Mouse (Mus musculus) NIH3T3 (cell line): ENCODE measurements around the gene Tubal3.
A peak's percentile ranks its signal among the peaks of the same experiment; 100 is the strongest.
"Not testable (repeated sequence)": the region's sequence is repeated elsewhere in the genome, so short reads cannot be mapped to it uniquely, and the experiment has no call there.

Source experiments
- DNase-seq: peaks from one replicate; pipeline ENCODE4 v3.0.0-alpha.2; 2012; ENCODE audit warnings: low read depth

The Tubal3 gene

DNA sequence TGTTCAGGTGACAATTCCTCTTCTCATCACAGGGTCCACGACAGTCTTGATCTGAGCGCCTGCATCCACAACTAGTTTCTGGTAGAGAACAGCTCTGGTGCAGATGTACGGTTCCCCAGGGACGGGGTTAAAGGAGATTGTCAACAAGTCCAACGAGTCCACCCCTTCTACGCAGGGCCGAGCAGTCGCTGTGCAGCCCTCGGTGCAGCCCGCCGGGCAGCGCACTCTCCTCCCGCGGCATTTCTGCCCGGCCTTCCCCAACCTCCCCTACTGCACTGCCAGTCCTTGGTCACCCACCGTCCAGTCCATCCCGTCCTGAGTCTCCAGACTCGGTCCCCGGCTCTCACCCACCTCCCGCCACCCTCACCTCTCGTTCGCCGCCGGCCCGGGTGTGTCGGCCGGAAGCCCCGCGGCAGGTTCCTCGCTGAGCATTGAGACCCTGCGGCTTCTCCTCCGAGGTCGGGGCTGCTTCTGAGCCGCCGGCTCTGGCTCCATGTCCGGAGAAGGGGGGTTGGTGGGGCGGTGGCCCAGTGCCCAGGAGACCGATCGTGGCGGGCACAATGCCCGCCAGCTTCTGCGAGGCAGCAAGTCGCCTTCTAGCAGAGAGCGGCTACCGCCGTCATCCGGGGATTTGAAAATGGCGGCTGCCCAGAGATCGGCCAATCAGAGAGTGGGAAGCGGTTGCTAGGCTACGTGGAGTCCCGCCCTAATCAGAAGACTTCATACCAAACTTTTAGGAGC is at the start of gene Tubal3, which contains the start of gene Net1:
TSS of gene Tubal3 (plus strand) at position 704 of the 741 bp plus-strand sequence.
TSS of gene Net1 (minus strand) at position 650 of the 741 bp plus-strand sequence.
- DNase-seq: peak; percentile 89

DNA sequence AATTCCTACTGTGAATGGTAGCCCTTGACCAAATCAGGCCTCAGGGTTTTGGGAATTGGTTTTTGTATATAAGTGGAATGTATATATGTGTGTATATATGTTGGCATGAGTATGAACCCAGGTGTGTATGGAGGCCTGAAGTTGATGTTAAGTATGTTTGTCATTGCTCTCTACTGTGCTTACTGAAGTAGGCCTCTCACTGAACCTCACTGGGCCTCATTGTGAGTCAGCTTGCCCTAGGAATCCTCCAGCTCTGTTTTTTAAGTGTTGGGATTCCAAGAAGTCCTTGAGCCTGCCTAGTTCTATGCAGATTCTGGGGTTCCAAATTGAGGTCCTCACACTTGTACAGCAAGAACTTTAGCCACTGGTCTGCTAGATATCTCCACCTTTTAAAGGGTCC is 48.2 kb upstream of the Tubal3 start:
- no peak for DNase-seq

DNA sequence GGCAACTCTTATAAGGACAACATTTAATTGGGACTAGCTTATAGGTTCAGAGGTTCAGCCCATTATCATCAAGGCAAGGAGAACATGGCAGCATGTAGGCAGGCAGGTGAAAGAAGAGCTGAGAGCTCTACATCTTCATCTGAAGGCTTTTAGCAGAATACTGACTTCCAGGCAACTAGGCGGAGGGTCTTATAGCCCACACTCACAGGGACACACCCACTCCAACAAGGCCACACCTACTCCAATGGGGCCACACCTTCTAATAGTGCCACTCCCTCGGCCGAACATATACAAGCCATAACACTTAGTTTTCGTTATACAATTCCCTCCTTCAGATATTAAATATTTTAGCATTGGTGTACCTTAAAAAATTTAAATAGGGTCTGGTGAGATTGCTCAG is 45.2 kb upstream of the Tubal3 start:
- DNase-seq: no peak

DNA sequence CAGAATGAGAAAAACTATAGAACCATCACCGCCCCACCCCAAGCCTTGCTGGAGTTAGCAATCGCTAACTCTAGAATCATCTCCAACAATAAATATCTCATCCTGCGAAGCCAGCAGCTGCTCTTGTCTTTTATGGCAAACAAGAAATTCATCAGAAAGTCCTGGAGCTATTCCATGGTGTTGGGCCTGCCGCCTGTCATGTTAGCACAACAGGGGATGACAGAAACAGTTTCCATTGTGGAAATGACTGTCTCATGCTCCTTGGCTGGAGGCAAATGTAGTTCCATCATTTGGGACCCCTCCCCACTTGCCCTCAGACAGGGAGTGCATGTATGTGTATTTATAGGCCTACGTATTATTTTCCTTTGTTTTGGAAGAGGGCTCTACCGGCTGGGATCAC is 41.6 kb upstream of the Tubal3 start:
- DNase-seq: no peak

DNA sequence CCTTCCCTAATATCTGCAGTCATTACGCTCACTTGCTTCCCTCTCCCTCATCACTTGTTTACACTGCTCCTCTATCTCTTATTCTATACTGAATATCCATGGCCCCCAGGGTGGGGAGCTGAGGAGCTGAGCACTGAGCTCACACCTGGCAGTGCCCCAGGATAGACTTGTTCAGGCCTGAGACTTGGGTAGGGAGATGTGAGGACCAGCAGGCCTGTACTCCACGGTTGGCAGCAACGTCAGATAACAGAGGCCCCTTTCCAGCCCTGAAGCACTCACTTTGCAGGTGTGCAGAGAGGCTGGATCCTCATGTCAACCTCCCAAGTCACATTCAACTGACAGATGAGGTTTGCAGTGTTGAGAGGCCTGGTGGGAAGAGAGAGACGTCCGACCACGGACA is 40.9 kb upstream of the Tubal3 start:
- DNase-seq: no peak

DNA sequence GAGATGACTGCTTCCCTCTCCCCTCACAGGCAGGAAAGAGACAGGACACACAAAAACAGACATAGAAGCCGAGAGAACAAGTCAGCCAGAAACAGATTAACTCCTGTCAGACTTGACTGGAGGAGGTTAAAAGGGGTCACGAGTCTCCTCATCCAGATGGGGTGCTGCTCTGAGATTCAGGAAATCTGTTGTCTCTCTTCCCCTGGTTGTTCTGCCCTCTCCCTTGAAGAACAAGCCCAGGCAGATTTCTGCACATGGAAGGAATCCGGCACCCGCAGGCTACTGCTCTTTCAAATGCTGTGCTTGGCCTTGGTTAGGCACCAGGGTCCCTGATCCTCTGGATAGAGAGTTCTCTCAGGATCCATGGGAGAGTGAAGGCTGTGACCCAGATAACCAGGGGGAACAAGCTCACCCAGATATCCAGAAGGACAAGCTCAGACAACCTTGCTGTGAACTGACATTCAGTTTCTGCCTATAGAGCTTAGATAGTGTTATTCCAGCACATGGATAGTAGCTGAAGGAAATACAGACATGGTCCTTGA is 40.3 kb upstream of the Tubal3 start:
- DNase-seq: no peak

DNA sequence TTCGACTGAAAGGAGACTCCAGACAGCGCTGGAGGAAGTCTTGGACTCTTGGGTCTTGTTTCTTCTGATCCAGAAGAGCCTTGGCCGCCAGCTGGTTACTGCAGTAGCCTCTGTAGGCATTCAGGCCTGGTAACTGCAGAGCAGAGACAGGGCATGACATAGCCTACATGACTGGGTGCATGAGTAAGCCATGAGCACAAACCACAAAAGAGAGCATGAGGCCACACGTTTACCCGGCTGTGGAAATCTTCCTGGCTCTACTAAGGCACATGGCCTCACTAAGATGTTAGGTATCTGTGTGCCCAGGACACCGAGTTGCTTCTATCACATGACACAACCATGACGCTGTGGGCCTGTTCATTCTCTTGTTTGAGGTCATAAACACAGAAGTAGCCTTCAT is 31.4 kb upstream of the Tubal3 start:
- DNase-seq: peak; percentile 33

DNA sequence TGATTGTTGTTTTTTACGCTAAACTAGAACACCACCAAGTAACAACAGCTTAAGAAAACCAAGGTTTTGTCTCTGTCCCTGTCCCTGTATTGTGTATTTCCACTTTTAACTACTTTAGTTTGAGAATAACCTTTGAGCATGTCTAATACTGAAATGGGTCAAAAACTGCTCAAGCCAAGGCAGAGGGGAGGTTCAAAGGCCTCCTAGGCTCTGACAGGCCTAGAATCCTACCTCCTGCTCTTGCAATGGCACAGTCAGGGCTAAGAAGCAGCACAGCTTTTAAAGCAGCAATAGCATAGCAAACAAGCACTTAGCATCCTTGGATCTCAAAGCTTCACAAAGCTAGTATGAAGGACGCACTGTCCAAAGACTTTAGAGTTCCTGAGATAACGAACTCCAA is 29.0 kb upstream of the Tubal3 start:
- no peak for DNase-seq

DNA sequence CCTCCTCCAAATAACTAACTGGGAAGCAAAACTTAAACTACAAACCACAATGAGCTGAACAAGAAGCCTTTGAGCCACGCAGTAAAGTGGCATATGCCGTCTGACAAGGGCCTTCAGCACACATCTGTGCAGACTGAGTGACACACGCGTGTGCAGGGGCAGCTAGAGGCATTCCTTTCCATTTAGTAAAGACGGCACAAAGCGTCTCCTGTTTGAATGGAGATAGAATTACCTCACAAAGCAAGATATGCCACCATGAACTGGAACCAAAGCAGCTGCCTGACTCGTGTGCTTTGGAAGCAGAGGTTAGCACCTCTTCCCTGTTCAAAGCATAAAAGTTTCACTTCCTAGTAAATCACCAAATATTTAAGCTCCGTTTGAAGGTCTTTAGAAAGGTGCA is 28.0 kb upstream of the Tubal3 start:
- DNase-seq: no peak

DNA sequence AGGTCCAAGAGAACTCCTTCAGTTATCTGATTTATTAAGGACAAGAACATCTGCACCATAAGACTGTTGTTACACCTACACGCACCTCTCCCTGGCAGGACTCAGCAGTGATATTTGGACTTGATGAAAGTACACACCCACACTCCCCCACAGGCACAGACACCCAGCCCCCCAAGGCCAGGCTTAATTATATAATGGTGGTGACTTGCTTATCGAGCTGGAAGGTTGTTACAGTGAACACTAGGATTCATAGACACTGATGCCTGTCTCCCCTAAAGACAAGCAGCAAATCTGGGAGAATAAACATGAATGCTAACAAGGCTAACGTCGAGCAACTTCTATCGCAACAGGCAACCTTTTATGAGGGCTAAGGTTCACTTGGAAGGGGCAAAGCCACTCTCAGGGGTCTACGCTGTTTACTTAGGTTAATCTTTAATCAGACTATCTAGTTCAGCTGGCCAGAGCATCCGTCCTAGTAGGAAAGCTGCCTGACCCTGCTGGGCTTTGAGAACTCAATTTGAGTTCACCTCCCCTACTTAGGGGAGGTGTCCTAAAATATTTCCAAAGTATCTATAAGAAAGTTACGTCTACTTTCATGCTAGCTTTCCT is 26.5 kb upstream of the Tubal3 start:
- no peak for DNase-seq

DNA sequence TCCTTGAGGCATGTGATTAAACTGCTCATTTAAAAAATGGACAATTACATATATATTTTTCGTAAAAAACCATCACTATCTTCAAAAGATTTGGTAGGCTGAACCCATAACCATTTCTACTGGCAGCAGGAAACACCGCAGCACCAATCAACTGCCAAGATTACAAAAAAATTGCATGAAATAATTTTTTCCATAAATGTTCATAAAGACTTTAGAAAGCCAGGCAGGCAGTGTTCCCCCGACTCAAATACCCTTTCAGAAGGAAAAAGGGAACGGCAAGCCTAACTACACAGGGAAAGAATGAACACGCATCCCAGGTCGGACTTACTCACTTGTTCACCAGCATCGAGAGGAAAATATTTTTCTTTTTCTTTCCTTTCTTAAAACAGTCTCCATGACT is 25.5 kb upstream of the Tubal3 start:
- peak; percentile 23 for DNase-seq

DNA sequence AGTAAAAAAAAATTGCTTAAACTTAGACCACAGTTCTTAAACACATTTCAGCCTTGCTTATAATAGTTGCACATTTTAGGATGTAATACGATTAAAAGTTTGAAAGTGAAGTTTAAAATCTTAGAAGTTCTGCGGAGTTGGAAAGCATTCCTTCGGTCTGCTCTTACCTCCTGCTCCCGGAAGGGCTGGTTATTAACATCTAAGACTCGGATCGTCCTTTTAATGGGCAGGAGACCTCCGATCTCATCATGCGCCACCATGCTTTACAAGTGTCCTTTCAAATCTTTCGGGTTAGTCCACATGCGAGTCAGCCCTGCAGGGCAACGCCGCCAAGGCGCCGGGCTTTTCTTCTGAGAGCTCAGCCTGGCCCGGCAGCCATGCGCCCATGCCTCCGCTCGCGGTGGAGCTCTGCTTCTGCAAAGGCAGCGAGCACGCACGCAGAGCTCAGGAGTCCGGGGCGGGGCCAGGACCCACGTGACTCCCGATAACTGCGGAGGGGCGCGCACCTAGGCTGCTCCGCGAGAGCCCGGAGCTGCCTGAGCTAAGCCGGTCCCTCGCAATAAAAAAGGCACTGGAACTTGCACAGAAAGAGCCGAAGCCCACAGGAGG is 24.8 kb upstream of the Tubal3 start:
- peak; percentile 93 for DNase-seq

DNA sequence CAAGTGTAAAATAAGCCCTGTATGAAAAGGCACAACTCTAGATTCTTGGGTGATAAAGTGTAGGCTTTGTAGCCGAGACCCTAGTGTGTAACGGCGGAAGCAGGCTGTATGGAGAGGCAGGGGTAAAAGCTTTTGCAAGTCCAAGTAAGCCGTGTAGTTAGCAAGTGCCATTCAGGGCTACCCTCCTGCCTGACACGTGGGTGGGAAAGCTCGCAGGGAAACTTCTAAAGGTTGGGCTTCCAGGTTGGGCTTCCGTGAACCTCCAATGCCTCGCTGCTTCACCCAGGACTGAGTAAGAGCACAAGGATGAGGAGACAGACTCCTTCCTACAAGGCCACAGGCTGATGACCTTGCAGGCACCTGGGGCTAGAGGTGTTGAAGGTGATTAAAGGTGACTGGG is 23.5 kb upstream of the Tubal3 start:
- no peak for DNase-seq

DNA sequence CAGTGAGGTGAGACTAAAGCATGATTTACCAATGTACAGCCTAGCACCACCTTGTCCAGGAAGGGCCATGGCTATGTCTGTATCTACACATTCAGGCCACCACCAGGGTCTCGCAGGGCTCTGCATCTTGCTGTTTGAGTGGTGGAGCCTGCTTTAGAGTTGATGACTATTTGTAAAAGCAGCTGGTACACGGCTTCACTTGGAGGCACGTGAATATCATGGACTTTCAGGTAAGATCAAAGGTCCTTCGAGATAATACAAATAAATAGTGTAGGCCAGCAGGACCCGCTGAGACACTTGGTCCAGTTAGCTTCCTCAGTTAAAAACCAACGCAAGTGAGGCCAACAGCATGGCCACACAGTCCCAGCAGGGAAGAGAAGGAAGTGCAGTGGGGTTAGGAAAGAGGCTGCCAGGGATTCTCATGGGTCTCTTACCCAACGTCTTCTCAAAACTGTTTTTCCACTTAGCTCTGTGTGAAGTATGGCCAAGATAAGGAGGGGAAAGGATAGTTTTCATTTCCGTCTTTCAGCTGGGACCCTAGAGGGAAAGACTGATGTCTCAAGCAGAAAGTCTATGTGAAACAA is 22.6 kb upstream of the Tubal3 start:
- DNase-seq: no peak

DNA sequence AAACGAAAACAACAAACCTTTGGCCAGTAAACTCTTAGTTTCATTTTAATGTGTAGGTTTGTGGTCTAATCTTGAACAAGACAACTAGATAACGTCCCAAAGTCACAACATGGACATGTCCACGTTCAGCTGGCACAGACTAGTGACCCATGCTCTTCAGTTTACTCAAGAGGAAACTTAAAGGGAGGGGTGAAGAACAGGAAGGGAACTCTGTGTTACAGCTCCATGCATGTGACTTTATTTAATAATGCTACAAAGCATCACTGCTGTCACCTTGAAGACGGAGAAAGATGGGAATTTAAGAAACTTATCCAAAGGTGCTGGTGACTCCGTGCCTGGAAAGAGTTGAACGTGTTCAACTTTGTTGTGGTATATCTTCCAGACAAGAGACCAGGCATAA is 22.0 kb upstream of the Tubal3 start:
- DNase-seq: no peak

DNA sequence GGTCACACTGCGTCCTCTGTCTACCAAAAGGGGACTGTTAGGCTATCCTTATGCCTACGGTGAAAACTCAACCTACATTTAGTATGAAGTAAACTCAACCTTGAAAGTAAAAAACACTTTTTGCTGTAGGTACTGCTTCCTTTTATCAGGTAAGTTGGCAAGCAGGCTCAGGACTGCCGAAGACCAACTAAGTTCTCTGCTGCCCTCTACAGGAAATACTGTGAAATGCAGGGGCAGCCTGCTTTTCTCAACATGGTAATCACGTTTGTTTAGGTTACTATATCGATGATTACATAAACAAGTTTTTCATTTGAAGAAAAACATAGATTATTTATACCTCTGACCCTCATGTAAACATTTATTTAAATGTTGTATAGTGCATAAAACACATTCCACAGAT is 21.2 kb upstream of the Tubal3 start:
- peak; percentile 84 for DNase-seq

DNA sequence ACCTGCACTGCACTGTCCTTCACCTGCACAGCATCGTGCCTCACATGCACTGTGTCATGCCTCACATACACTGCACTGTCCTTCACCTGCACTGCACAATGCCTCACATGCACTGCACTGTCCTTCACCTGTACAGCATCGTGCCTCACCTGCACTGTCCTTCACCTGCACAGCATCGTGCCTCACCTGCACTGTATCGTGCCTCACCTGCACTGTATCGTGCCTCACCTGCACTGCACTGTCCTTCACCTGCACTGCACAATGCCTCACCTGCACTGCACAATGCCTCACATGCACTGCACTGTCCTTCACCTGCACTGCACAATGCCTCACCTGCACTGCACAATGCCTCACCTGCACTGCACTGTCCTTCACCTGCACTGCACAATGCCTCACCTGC is 19.9 kb upstream of the Tubal3 start:
- not testable (repeated sequence) for DNase-seq

DNA sequence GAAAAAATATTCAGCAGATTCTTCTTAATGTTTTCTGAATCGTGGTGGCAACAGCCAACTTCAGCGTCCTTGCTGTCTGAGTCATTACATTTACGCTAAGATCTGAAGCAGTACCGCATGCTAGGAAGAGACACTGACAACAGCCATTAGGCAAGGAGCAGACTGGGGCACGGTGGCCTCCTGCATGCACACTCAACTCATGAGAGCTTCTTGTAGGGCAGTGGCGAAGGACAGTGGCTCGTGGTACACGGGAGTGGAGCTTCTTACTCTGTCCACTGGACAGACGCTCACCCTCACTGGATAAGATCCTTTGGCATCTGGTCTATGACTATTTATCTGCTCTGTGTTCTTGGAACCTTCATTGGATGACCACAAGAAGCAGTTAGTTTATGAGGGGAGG is 18.8 kb upstream of the Tubal3 start:
- DNase-seq: no peak

DNA sequence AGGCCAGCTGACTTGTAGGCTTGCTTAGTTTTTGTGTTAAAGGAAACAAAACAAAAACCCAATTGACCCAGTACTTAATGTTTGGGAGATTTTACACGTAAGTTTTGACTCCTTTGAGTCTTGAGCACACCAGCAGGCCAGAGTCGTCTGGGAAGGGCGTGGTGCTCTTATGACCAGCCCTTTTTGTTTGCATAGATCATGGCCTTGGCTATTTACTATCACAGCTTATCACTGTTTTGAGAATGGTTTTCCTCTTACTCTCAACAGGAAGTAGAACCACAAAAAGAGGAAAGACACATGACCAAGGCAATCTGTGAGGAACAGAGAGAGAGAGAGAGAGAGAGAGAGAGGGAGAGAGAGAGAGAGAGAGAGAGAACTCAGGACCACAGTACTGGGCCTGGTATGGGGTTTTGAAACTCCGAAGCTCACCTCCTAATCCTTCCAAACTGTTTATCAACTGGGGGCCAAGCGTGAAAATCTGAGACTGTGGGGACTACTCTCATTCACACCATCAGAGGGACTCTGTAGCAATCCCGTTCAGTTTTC is 10.8 kb upstream of the Tubal3 start:
- no peak for DNase-seq

DNA sequence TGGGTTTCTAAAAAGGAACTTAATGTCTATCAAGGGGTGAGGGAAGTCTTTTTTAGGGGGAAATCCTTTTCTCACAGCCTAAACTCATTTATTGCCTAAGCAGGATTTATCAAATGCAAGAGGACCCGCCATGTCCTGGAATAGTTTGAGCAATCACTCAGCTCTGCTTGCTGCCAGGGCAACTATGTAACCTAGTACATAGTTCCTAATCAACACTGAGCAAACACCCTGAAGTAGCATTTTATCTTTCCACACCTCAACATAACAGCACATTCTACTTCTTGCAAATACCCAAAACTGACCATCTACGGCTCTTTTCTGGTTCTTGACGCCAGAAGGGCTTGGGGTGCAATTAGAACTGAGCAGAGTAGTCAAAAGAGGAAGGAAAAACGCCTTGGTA is 9.8 kb upstream of the Tubal3 start:
- no peak for DNase-seq

DNA sequence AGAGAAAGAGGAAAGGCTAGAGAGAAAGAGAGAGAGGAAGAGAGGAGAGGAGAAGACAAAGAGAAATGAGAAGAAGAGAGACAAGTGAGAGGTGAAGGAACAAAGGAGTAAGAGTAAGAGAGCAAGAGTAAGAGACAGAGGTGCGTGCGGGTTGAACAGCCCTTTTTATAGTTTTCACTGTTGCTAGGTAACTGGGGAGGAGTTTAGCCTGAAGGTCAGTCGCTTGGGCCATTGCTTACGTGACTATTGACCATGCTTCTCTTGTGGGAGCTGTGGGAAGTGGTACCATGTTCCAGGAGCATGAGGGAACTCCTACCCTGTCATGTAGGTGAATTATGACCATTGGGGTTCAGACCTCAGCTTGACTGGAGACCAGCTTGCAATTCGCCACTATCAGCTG is 7.7 kb upstream of the Tubal3 start:
- no peak for DNase-seq

DNA sequence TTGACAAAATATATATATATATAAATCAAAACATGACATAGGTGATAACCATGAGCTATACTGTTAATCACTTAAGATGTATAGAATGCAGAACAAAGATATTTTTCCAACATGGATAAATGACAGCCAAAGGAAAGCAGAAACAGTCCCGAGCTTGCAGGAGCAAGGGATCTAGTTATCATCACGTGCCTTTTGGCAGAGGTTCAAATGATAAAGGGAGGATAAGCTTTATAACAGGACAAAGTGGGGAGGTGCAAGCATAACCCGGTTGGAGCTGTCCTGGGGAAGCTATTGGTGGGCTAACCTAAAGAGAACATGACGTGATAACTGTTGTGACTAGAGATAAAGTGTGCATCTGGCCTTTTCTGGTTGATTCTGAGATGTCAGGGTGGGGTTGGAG is 4.6 kb upstream of the Tubal3 start:
- DNase-seq: no peak

DNA sequence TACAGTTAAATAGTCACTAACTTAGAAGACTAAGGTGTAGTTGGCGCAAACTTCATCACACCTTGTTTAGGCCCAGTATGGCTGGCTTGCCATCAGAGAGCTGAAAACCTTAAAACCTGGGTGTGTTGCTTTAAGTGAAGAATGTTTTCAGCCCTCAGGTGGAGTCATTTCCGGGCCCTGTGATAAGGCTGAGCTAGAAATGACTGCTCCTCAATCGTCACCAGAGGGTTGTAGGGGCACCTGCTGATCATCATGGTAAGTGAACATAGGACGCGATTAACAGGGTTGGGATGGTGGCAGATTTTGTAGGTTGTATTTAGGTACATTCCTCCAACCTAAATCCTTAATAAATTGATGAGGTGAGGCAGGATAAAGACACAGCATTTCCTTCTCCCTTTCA is 6.4 kb downstream of the Tubal3 start:
- DNase-seq: no peak
